Mouse (Mus musculus) C2C12 (cell line): ENCODE measurements around the gene Fbrs.

ENCODE experiments used
- CTCF ChIP-seq: IDR thresholded peaks from one replicate; pipeline ENCODE4 v1.5.1; 2011; ENCODE audit not compliant: control insufficient read depth, insufficient read depth, insufficient read length
- MAX ChIP-seq: IDR thresholded peaks from one replicate; pipeline ENCODE4 v1.6.1; 2011; ENCODE audit warnings: mild to moderate bottlenecking, control low read depth
- MYOD1 ChIP-seq: IDR thresholded peaks from one replicate; pipeline ENCODE4 v1.6.1; 2011; ENCODE audit warnings: low read depth; ENCODE audit not compliant: control insufficient read depth, insufficient read length
- USF1 ChIP-seq: IDR thresholded peaks from one replicate; pipeline ENCODE4 v1.6.1; 2011; ENCODE audit warnings: low read depth, mild to moderate bottlenecking, control low read depth, moderate library complexity

GRCm38 (mm10) chr7:127485416-127485815, 6.4 kb downstream of the Fbrs start:
- TF ChIP-seq CTCF (no peak), MAX (no peak), USF1 (no peak), MYOD1 (no peak)
